ENCODE assay signal across 8 mouse cellular contexts in the genomic region with DNA sequence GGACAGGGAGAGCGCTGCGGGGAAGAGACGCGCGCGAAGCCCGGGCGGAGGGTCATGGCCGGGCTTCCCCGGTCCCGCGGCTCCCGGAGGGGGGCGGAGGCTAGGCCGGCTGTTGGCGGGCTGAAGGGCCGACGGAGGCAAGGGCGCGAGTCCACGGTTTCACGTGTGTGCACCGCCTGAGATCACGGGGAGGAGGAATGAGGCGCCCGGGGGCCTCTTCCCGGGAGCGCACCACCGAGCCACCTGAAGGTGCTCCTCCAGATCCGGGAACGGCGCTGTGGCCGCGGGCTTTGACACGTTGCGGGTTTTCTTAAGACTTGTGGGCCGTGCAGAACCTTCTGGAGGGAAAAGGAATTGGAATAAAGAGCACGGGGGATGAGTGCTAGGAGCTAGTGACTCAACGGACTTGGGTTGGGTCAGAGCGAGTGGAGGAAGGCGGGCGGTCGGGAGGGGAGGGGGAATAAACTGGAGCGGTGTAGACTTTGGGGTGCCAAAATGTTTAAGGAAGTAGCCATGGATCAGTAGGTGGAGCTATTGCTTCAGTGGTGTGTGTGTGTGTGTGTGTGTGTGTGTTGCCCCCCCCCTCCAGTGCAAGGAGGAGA. TPM values are rescaled to one million over a fixed set of nuclear protein-coding genes. Genes with fewer than 3 reads are reported as not detected.
DNase-seq lines count a peak whose midpoint lies in the region; ATAC-seq and TF ChIP-seq lines count a peak whose summit lies in the region.

No protein-coding gene starts in this region.

- peak; percentile 88 for DNase-seq in ES-CJ7 (ENCODE audit: low read depth, low spot score)
- DNase-seq in cerebellum, adult 11 months = peak; percentile 67
- peak; percentile 80 for DNase-seq in forebrain, embryonic 14.5 days (ENCODE audit: low spot score)
- DNase-seq in heart, postnatal 25 days (ENCODE audit: low spot score) = peak; percentile 74
- peak; percentile 43 to 73 for DNase-seq in layer of hippocampus, adult 2 months (ENCODE audit: low spot score in 2 of 2)
- peak; percentile 75 for DNase-seq in ovary, adult 18-20 months (ENCODE audit: low spot score)
- DNase-seq in thymus, postnatal 0 days (ENCODE audit: low spot score) = peak; percentile 79

- intact Hi-C loops in heart, postnatal 25 days (cut with DNase I) = loop anchor here (1.0 to 5.0 kb wide), 2 partner anchors 32 to 207 kb away; a partner anchor contains a TSS

- H3K4me3 ChIP-seq in forebrain, embryonic 14.5 days (ENCODE audit: low read depth, low read length) = peak overlapping the region; percentile 77
- peak overlapping the region; percentile 87 for H3K4me3 ChIP-seq in layer of hippocampus, adult 2 months
- H3K4me3 ChIP-seq in lung, embryonic 15.5 days = peak overlapping the region; percentile 100

- 1% methylated on average over 41 of the region's 44 CpGs for WGBS in forebrain, embryonic 14.5 days
- WGBS in lung, embryonic 15.5 days = 2% methylated on average over 44 of the region's 44 CpGs

- no peaks in the 10 kb centered on the region for H3K27me3 ChIP-seq in forebrain, embryonic 14.5 days (replicated peaks; ENCODE audit: control insufficient read depth, insufficient read depth, low read length)
- no peaks in the 10 kb centered on the region for H3K27me3 ChIP-seq in lung, embryonic 15.5 days

- H3K9me3 ChIP-seq in forebrain, embryonic 14.5 days (replicated peaks; ENCODE audit: control insufficient read depth, low read length) = no peaks in the 10 kb centered on the region
- no peaks in the 10 kb centered on the region for H3K9me3 ChIP-seq in lung, embryonic 15.5 days

- peak; percentile 42 for ATAC-seq in forebrain, embryonic 14.5 days
- ATAC-seq in lung, embryonic 15.5 days (ENCODE audit: borderline replicate concordance, extremely low read depth, low FRiP score, low TSS enrichment) = peak; percentile 68

- peak; percentile 31; the same call in 1 of the 2 replicates for TF ChIP-seq CTCF in layer of hippocampus, adult 2 months (conservative IDR thresholded peaks at IDR 0.05)

- peak overlapping the region; percentile 63 for H3K4me2 ChIP-seq in forebrain, embryonic 14.5 days (ENCODE audit: low read length)
- peak overlapping the region; percentile 66 for H3K4me2 ChIP-seq in lung, embryonic 15.5 days

- no peaks in the 10 kb centered on the region for H3K36me3 ChIP-seq in forebrain, embryonic 14.5 days (ENCODE audit: control insufficient read depth, insufficient read depth, low read length)
- H3K36me3 ChIP-seq in lung, embryonic 15.5 days = no peaks in the 10 kb centered on the region

- peak overlapping the region; percentile 98 for H3K27ac ChIP-seq in forebrain, embryonic 14.5 days (ENCODE audit: low read depth, low read length)
- H3K27ac ChIP-seq in layer of hippocampus, adult 2 months = peak overlapping the region; percentile 100
- peak overlapping the region; percentile 100 for H3K27ac ChIP-seq in lung, embryonic 15.5 days

- peak overlapping the region; percentile 86 for H3K9ac ChIP-seq in forebrain, embryonic 14.5 days (ENCODE audit: low read length)
- peak overlapping the region; percentile 92 for H3K9ac ChIP-seq in lung, embryonic 15.5 days

- peaks cover 16% of the 10 kb centered on the region for H3K4me1 ChIP-seq in forebrain, embryonic 14.5 days (ENCODE audit: control insufficient read depth, insufficient read depth, low read length)
- H3K4me1 ChIP-seq in lung, embryonic 15.5 days = peaks cover 14% of the 10 kb centered on the region

RNA-seq across cellular contexts. Expression of a gene that starts 0.7 kb away (rescaled TPM):
- polyA plus RNA-seq in forebrain, embryonic 14.5 days (2014; fragmentation: Nextera tagmentation; extraction: Ambion mirVana) = 39.6 and 44.8 TPM in 2 replicates
- total RNA-seq in heart, postnatal 25 days (2021) = 10 to 100 TPM; 56.0 to 60.1 TPM
- 10 to 100 TPM; 59.2 to 61.1 TPM for total RNA-seq in layer of hippocampus, adult 2 months (2021)
- polyA plus RNA-seq in lung, embryonic 15.5 days (2015; fragmentation: Nextera tagmentation; extraction: Ambion mirVana) = 113 and 115 TPM in 2 replicates
- polyA plus RNA-seq in thymus, postnatal 0 days (2015; fragmentation: Nextera tagmentation; extraction: Ambion mirVana) = 87.4 and 89.4 TPM in 2 replicates

RNA-seq across cellular contexts. Expression of a gene that starts 0.8 kb away (rescaled TPM):
- polyA plus RNA-seq in forebrain, embryonic 14.5 days (2014; fragmentation: Nextera tagmentation; extraction: Ambion mirVana) = 125 and 127 TPM in 2 replicates
- total RNA-seq in heart, postnatal 25 days (2021) = 10 to 100 TPM; 28.0 to 30.3 TPM
- 100 to 1,000 TPM; 535 to 581 TPM for total RNA-seq in layer of hippocampus, adult 2 months (2021)
- 49.6 and 51.3 TPM in 2 replicates for polyA plus RNA-seq in lung, embryonic 15.5 days (2015; fragmentation: Nextera tagmentation; extraction: Ambion mirVana)
- polyA plus RNA-seq in thymus, postnatal 0 days (2015; fragmentation: Nextera tagmentation; extraction: Ambion mirVana) = 44.0 and 47.0 TPM in 2 replicates

RNA-seq across cellular contexts. Expression of a gene that starts 32.8 kb away (rescaled TPM):
- polyA plus RNA-seq in forebrain, embryonic 14.5 days (2014; fragmentation: Nextera tagmentation; extraction: Ambion mirVana) = 4.3 and 4.6 TPM in 2 replicates
- total RNA-seq in heart, postnatal 25 days (2021) = 10 to 100 TPM; 16.4 to 20.9 TPM
- 10 to 100 TPM; 41.4 to 43.0 TPM for total RNA-seq in layer of hippocampus, adult 2 months (2021)
- 3.3 and 3.6 TPM in 2 replicates for polyA plus RNA-seq in lung, embryonic 15.5 days (2015; fragmentation: Nextera tagmentation; extraction: Ambion mirVana)
- polyA plus RNA-seq in thymus, postnatal 0 days (2015; fragmentation: Nextera tagmentation; extraction: Ambion mirVana) = 2.6 and 2.9 TPM in 2 replicates

Comparison
In these comparisons a context has a peak if more than half of its experiments do, and no peak if none do; other contexts are left out.
1. Peak in every context shown above with its lines: DNase-seq, ATAC-seq, H3K4me3 ChIP-seq and H3K27ac ChIP-seq.